Mouse (Mus musculus) limb, embryonic 11.5 days (tissue): ENCODE results near the gene Gpr182. TPM values are rescaled to one million over a fixed set of nuclear protein-coding genes. Genes with fewer than 3 reads are reported as not detected.
A peak's percentile ranks its signal among the peaks of the same experiment; 100 is the strongest.
"Not testable (repeated sequence)": the region's sequence is repeated elsewhere in the genome, so short reads cannot be mapped to it uniquely, and the experiment has no call there.

Experiments
- ATAC-seq: fragments of 200-750 bp; cut with Nextera tagmentation; 2 replicates; pipeline ENCODE4 v1.8.0; 2017; ENCODE audit warnings: low read depth; ENCODE audit not compliant: insufficient number of reproducible peaks, low FRiP score, low TSS enrichment
- DNase-seq: peaks from one replicate; pipeline ENCODE4 v3.0.0-alpha.2; 2015; ENCODE audit warnings: low spot score
- H3K27ac ChIP-seq: fragments of 300-500 bp; sonication (generic); replicated peaks from 2 replicates; pipeline ENCODE4 v1.5.1; 2014; ENCODE audit warnings: low read depth, mild to moderate bottlenecking, low read length
- H3K27me3 ChIP-seq: fragments of 300-500 bp; sonication (generic); 2 replicates; pipeline ENCODE4 v1.6.1; 2014; ENCODE audit warnings: mild to moderate bottlenecking, low read length, mixed read lengths; ENCODE audit not compliant: control insufficient read depth, insufficient read depth
- H3K36me3 ChIP-seq: fragments of 300-500 bp; sonication (generic); 2 replicates; pipeline ENCODE4 v1.6.1; 2014; ENCODE audit warnings: mild to moderate bottlenecking, low read length, moderate library complexity, mixed read lengths; ENCODE audit not compliant: control insufficient read depth, insufficient read depth
- H3K4me1 ChIP-seq: fragments of 300-500 bp; sonication (generic); 2 replicates; pipeline ENCODE4 v1.6.1; 2014; ENCODE audit warnings: low read length, mixed read lengths; ENCODE audit not compliant: control insufficient read depth, insufficient read depth
- H3K4me2 ChIP-seq: fragments of 300-500 bp; sonication (generic); 2 replicates; pipeline ENCODE4 v1.6.1; 2014; ENCODE audit warnings: low read depth, mild to moderate bottlenecking, moderate library complexity; ENCODE audit not compliant: severe bottlenecking
- H3K4me3 ChIP-seq: fragments of 300-500 bp; sonication (generic); 2 replicates; pipeline ENCODE4 v1.5.1; 2014; ENCODE audit warnings: low read depth, low read length
- H3K9ac ChIP-seq: fragments of 300-500 bp; sonication (generic); 2 replicates; pipeline ENCODE4 v1.6.1; 2014; ENCODE audit warnings: mild to moderate bottlenecking, low read length
- H3K9me3 ChIP-seq: fragments of 300-500 bp; sonication (generic); 2 replicates; pipeline ENCODE4 v1.6.1; 2016; ENCODE audit warnings: low read length; ENCODE audit not compliant: control insufficient read depth
- WGBS: fragments of 180-500 bp; shearing (Covaris S2); extraction: QIAGEN DNeasy Blood & Tissue Kit; methylation state at CpG from one replicate; pipeline ENCODE4 v1.1.7; 2014; 5-methylcytosine and 5-hydroxymethylcytosine counted together
- polyA plus RNA-seq: library from polyadenylated mRNA; unstranded; fragments of >200 nt; fragmentation: Nextera tagmentation; extraction: Ambion mirVana; gene quantifications from 2 replicates; pipeline ENCODE4 v1.2.1, GENCODE M21; 2014

Gpr182 gene
- polyA plus RNA-seq, 1 experiment from 2014 or later, result 0.33 TPM

DNA sequence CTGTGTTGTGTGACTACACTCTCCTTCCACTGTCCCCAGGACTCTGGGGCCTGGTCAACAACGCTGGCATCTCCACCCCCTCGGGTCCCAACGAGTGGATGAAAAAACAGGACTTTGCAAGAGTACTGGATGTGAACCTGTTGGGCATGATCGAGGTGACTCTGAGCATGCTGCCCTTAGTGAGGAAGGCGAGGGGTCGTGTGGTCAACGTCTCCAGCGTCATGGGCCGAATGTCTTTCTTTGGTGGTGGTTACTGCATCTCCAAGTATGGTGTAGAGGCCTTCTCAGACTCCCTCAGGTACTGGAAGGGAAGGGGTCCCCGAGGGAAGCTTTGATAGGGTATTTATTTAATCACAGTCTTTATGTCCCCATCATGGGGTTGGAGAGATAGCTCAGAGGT lies 11.4 kb upstream of the Gpr182 start:
- H3K27me3 ChIP-seq, ATAC-seq, DNase-seq, H3K9ac ChIP-seq, H3K9me3 ChIP-seq, H3K4me3 ChIP-seq, H3K36me3 ChIP-seq, H3K4me1 ChIP-seq, H3K27ac ChIP-seq, H3K4me2 ChIP-seq: not testable (repeated sequence)
- 88% methylated on average over 10 of the region's 10 CpGs for WGBS

DNA sequence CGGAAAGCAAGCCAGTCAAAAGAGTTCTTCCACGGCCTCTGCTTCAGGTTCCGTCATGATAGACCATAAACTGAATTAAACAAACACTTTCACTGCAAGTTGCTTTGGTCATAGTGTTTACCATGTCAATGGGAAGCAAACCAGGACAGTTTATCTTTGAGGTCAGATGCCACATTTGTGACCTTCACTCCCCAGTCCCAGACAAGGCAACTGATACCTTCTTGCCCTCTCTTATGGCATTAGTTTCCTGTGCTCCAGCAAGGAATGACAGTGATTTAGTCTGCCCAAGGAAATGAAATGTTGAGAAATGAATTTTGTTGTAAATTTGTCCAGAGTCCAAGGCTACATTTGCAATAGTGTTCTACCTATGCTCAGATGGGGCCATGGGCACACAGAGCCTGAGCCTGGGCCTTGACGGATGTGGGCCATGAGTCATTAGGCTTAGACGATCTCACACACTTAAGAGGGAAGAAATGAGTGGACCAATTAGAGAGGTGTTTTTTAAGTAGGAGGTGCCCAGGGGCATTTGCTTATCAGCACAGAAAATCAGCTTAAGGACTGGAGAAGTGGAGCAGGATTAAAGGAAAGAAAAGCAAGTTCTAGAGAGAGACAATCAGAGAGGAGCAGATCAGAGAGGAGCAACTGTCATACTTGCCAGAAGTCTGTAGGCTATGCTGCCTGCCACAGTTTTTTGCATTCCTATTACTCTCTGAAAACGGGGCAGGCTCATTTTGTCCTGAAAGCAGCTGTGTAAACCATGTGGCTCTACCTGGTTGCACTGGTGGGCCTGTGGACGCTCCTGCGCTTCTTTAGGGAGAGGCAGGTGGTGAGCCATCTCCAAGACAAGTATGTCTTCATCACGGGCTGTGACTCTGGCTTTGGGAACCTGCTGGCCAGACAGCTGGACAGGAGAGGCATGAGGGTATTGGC lies 7.9 kb upstream of the Gpr182 start, which contains the start of the genes Rdh1 and Rdh16f1:
Rdh1 (plus strand) TSS at position 541 of the 930 bp plus-strand sequence.
Rdh16f1 (plus strand) TSS at position 607 of the 930 bp plus-strand sequence.
- H3K4me3 ChIP-seq, result no peak within 1 kb of the TSS
- no peak within 1 kb of the TSS for H3K27ac ChIP-seq
- DNase-seq (no peak), ATAC-seq (no peak)
- no peaks in the 10 kb centered on the region for H3K4me1 ChIP-seq
- H3K4me2 ChIP-seq, result no peak within 1 kb of the TSS
- 69% methylated on average over 9 of the region's 9 CpGs for WGBS
- H3K27me3 ChIP-seq, result no peaks in the 10 kb centered on the region
- no peak within 1 kb of the TSS for H3K9ac ChIP-seq
- H3K9me3 ChIP-seq, result no peaks in the 10 kb centered on the region
- H3K36me3 ChIP-seq, result no peaks in the 10 kb centered on the region

DNA sequence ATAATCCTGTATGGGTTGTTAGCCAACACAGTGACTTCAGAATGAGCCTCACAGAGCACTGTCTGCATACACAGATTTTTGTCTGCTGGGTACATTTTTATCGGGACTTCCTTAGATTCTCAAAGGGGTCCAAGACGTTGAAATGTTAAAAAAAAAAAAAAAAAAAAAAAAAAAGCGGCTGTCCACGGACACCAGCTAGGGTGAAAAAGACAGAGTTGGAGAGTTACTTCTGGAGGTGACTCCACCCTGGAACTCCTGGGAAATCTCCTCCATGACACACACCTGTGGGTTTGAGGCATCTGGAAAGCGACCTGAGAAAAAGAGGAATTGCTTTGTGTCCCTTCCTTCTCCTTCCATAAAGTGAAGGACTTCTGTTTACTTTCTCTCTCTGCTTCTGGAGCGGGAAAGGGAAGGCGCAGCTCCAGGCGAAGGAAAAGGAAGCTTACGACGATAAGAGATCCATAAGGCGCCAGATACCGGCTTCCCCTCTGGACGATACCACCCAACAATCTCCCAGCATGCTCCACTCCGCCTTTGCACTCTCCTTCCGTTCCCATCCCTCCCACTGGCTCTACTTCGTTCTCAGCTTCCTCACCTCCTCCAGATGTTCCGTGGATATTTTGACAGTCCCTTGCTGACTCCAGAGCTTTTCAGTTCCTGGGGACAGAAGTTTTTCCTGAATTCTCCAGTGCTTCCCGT lies 4.4 kb upstream of the Gpr182 start:
- Histone ChIP-seq H3K4me3 (no peak overlapping the region), H3K27ac (no peak overlapping the region), H3K36me3 (no peaks in the 10 kb centered on the region), H3K9ac (no peak overlapping the region), H3K27me3 (no peaks in the 10 kb centered on the region), H3K4me1 (no peaks in the 10 kb centered on the region), H3K9me3 (no peaks in the 10 kb centered on the region), H3K4me2 (peak overlapping the region; percentile 24; the same call in 1 of the 2 replicates)
- 47% methylated on average over 18 of the region's 18 CpGs for WGBS
- DNase-seq (no peak), ATAC-seq (no peak)

DNA sequence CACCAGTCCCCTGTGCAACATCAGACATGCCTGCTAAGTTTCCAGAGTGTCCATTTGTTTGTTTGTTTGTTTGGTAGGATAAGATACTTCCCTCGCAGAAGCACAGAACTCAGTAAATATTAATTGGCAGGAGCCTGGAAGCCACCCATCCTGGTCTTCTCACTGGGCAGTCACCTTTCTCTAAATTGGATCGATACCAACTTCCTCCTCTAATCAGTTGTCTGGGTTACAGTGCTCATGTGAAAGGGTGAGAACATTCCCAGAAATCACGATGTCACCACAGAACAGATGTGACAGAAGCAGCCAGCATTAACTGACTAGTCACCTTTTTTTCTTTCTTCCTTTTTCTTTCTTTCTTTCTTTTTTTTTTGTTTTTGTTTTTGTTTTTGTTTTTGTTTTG lies 3.7 kb upstream of the Gpr182 start:
- no peak for ATAC-seq
- H3K27ac ChIP-seq, result no peak overlapping the region

DNA sequence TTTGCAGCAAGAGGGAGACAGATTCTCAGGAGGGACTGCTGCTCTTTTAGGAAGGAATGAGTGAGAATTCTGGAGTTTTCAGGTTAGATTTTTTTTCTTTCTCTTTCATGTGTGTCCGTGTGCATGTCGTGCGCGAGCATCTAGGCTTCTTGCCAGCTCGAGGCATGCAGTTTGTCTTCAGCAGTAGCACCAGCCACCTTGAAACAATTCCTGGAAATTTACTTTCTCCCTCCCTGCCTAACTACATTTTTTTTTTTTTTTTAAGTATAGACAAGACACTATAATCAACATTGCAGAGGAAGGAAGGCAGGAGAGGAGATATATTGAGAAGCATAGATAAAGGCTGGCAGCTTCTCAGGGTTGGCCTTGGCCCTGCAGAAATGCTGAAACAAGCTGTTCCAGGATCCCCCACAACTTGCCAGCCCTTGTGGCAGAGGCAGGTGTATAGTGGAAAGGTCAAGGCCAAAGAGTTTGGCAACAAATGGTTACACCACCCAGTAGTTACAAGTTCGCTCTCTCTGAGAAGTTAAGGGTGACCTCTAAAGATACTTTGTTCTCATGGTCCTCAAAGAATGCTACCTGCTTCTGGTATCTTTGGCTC lies 3.1 kb upstream of the Gpr182 start:
- no peak overlapping the region for H3K4me3 ChIP-seq
- ATAC-seq (no peak), DNase-seq (no peak)
- H3K27ac ChIP-seq, result no peak overlapping the region
- H3K9me3 ChIP-seq, result no peaks in the 10 kb centered on the region
- H3K9ac ChIP-seq, result no peak overlapping the region
- 85% methylated on average over 6 of the region's 6 CpGs for WGBS
- H3K36me3 ChIP-seq, result no peaks in the 10 kb centered on the region
- H3K4me2 ChIP-seq, result no peak overlapping the region
- H3K4me1 ChIP-seq, result no peaks in the 10 kb centered on the region
- no peaks in the 10 kb centered on the region for H3K27me3 ChIP-seq

More for the DNA sequence above, 3.7 kb upstream of the Gpr182 start:
- H3K27me3 ChIP-seq, result no peaks in the 10 kb centered on the region
- H3K4me1 ChIP-seq, result no peaks in the 10 kb centered on the region
- WGBS, result 83% methylated on average over 3 of the region's 3 CpGs
- H3K4me2 ChIP-seq, result no peak overlapping the region
- no peak overlapping the region for H3K9ac ChIP-seq
- no peak overlapping the region for H3K4me3 ChIP-seq
- DNase-seq, result no peak
- H3K9me3 ChIP-seq, result no peaks in the 10 kb centered on the region
- H3K36me3 ChIP-seq, result no peaks in the 10 kb centered on the region

DNA sequence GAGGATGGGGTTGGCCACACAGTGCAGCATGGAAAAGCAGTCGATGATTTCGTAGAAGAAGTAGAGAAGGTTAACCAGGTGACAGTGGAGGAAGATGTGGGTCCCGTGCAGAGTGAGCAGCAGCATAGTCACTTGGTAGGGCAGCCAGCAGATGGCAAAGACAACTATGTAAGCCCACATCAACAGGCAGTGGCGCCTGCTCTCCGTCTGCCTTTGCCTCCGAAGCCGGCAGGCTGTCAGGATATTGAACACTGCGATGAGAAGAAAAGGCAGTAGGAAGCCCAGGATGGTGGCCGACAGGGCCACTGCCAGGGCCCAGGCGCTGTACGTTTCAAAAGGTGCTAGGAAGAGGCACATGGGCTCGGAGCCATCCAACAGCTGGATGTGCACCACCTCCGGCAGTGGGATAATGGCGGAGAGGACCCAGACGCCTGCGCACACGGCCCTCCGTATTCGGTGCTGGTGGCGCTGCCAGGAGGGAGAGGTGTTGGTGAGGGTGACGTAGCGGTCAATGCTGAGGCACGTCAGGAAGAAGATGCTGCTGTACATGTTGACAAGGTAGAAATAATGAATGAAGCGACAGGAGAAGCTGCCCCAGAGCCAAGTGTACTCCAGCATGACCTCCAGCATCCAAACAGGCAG lies 1.3 kb downstream of the Gpr182 start:
- DNase-seq (no peak), ATAC-seq (no peak)
- no peaks in the 10 kb centered on the region for H3K9me3 ChIP-seq
- H3K36me3 ChIP-seq, result peaks cover 7% of the 10 kb centered on the region; the same call in 1 of the 2 replicates
- no peak overlapping the region; the same call in 1 of the 2 replicates for H3K4me2 ChIP-seq
- no peak overlapping the region for H3K27ac ChIP-seq
- no peak overlapping the region for H3K4me3 ChIP-seq
- H3K9ac ChIP-seq, result no peak overlapping the region
- H3K4me1 ChIP-seq, result no peaks in the 10 kb centered on the region
- WGBS, result 47% methylated on average over 24 of the region's 24 CpGs
- no peaks in the 10 kb centered on the region for H3K27me3 ChIP-seq

DNA sequence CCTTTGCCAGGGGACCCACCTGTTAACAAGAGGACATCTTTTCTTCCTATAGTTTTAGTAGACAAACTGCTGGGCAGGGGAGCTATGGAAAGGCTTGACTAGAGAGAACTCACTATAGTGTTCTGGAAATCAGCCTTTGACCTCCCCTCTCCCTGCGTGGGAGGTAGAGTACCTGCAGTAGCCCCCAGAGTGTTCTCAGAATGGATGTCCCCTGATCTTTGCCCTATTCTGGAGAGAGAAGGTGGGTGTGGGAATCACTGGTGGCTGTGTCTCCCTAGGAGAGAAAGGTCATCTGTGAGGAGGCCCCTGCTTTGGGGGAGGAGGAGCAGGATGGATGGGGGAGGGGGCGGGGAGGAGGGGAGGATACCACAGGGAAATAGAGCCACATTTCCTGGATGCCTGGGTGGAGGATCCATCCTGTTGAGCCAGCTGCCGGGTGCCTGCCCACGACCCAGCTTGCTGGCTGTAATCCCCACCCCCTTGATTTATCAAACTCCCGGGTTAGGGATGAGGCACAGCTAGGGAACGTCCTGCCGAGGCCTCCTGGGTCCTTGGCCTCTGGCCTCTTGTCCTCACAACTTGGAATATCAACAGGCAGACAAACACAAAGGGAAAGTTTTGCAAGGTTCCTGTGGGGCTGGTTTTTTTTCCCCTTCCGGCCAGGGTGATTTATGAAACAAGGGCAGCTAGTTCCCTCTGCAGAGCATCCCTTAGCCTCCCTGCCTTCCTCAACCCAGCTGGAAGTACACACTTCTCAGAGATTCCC lies 2.5 kb downstream of the Gpr182 start:
- WGBS, result 8% methylated on average over 8 of the region's 8 CpGs
- no peaks in the 10 kb centered on the region for H3K9me3 ChIP-seq
- peaks cover 16% of the 10 kb centered on the region for H3K36me3 ChIP-seq
- no peak overlapping the region for H3K4me2 ChIP-seq
- H3K4me1 ChIP-seq, result no peaks in the 10 kb centered on the region
- H3K27me3 ChIP-seq, result no peaks in the 10 kb centered on the region
- H3K27ac ChIP-seq, result no peak overlapping the region
- no peak overlapping the region for H3K4me3 ChIP-seq
- ATAC-seq (no peak), DNase-seq (no peak)
- no peak overlapping the region for H3K9ac ChIP-seq
